ENCODE assay signal across 9 mouse cellular contexts in the genomic region with DNA sequence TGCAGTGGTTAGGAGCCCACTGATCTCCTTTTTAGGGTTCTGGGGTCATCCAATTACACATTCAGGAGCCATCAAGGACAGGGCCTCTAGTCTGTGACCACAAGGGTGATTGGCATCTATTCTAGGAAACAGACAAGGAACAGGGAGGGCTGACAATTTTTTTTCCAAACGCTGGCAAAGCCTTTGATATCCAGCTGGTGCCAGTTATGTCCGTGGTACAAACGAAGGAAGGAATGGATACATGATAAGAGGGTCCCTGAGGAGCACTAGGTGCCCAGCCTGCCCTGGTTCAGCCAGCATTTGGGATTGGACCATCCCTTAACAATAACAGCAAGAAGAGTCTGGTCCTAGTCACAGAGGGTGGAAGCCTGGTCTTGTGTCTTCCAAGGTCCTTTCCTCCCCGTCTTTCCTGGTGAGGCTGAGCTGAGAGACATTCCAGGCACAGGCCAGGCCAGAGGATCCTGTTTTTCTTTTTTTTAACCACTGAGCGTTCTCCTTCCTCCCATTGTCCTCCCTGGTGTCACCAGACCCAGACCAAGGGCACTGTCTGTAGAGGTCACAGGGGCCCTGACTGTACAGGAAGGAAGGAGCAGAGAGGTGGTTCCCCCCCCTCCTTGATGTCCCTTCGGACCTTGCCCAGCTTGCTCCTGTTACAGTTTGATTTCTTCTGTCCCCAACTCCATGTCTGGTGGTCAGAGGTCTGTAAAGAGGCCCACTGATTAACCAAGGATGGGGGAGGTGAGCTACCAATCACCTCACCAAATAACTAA.
DNase-seq lines count a peak whose midpoint lies in the region; ATAC-seq and TF ChIP-seq lines count a peak whose summit lies in the region.
"Had no signal": no experiment of that assay in that cellular context is flagged by ENCODE, and none has a peak within 500 bp of the region (broad histone marks: within the 10 kb centered on the region; RNA-seq: fewer than 3 reads in every experiment).

No protein-coding gene starts in this region.

- TF ChIP-seq CTCF in kidney, postnatal 0 days (IDR thresholded peaks at IDR 0.05; ENCODE audit: low read depth) = no peak
- no peak for TF ChIP-seq CTCF in lung, postnatal 0 days (IDR thresholded peaks at IDR 0.05)

- TF ChIP-seq EP300 in lung, postnatal 0 days (IDR thresholded peaks at IDR 0.05) = 0 out of 2 replicates have a peak, but pooled peaks have one; percentile 25

- no peaks in the 10 kb centered on the region for H3K36me3 ChIP-seq in heart, embryonic 12.5 days
- H3K36me3 ChIP-seq in kidney, postnatal 0 days (ENCODE audit: insufficient read depth, low read length) = no peaks in the 10 kb centered on the region
- no peaks in the 10 kb centered on the region for H3K36me3 ChIP-seq in lung, postnatal 0 days (ENCODE audit: insufficient read depth, low read length)
- H3K36me3 ChIP-seq: stomach, embryonic 15.5 days had no signal

- DNase-seq in cerebellum, adult 9-11 months = peak; percentile 26
- no peak for DNase-seq in cerebellum, adult 8-10 months
- peak; percentile 68 for DNase-seq in kidney, postnatal 0 days (ENCODE audit: low spot score)
- DNase-seq in lung, postnatal 0 days (ENCODE audit: low spot score) = peak; percentile 55
- DNase-seq in cerebellum, postnatal 4 days (ENCODE audit: low spot score in 2 of 2) = no peak
- no peak for DNase-seq in thymus, postnatal 25 days
- DNase-seq in left cerebral cortex, adult 11 months (ENCODE audit: low spot score) = no peak

- H3K9me3 ChIP-seq in heart, embryonic 12.5 days (replicated peaks) = no peaks in the 10 kb centered on the region
- no peaks in the 10 kb centered on the region for H3K9me3 ChIP-seq in kidney, postnatal 0 days (replicated peaks; ENCODE audit: low read length)
- H3K9me3 ChIP-seq in lung, postnatal 0 days (ENCODE audit: low read length) = no peaks in the 10 kb centered on the region
- H3K9me3 ChIP-seq: stomach, embryonic 15.5 days had no signal

- 26% methylated on average over 6 of the region's 6 CpGs for WGBS in heart, embryonic 12.5 days
- 21% methylated on average over 6 of the region's 6 CpGs for WGBS in kidney, postnatal 0 days
- WGBS in lung, postnatal 0 days = 45% methylated on average over 6 of the region's 6 CpGs

- no peaks in the 10 kb centered on the region for H3K27me3 ChIP-seq in heart, embryonic 12.5 days (replicated peaks)
- no peaks in the 10 kb centered on the region for H3K27me3 ChIP-seq in kidney, postnatal 0 days (ENCODE audit: insufficient read depth, low read length)
- H3K27me3 ChIP-seq in lung, postnatal 0 days (replicated peaks; ENCODE audit: insufficient read depth, low read length) = no peaks in the 10 kb centered on the region
- H3K27me3 ChIP-seq: stomach, embryonic 15.5 days had no signal

- no peak overlapping the region for H3K9ac ChIP-seq in heart, embryonic 12.5 days
- H3K9ac ChIP-seq in kidney, postnatal 0 days (ENCODE audit: low read depth, low read length) = peak overlapping the region; percentile 23; the same call in 1 of the 2 replicates
- H3K9ac ChIP-seq in lung, postnatal 0 days (replicated peaks; ENCODE audit: low read depth) = no peak overlapping the region
- H3K9ac ChIP-seq: stomach, embryonic 15.5 days had no signal

- H3K4me1 ChIP-seq in heart, embryonic 12.5 days (replicated peaks) = peaks cover 90% of the 10 kb centered on the region
- peaks cover 39% of the 10 kb centered on the region for H3K4me1 ChIP-seq in kidney, postnatal 0 days (replicated peaks; ENCODE audit: insufficient read depth, low read length)
- H3K4me1 ChIP-seq in lung, postnatal 0 days (ENCODE audit: insufficient read depth, low read depth, low read length) = peaks cover 4% of the 10 kb centered on the region; the same call in 1 of the 2 replicates

- H3K27ac ChIP-seq in heart, embryonic 12.5 days (ENCODE audit: poor library complexity, severe bottlenecking) = peak overlapping the region; percentile 68
- peak overlapping the region; percentile 94 for H3K27ac ChIP-seq in kidney, postnatal 0 days
- 0 out of 2 replicates have a peak overlapping the region, but pooled peaks have one; percentile 32 for H3K27ac ChIP-seq in lung, postnatal 0 days (ENCODE audit: low read length)

- H3K4me2 ChIP-seq in heart, embryonic 12.5 days = no peak overlapping the region
- H3K4me2 ChIP-seq in kidney, postnatal 0 days (ENCODE audit: low read length) = no peak overlapping the region
- no peak overlapping the region for H3K4me2 ChIP-seq in lung, postnatal 0 days (replicated peaks; ENCODE audit: low read depth, low read length)
- H3K4me2 ChIP-seq: stomach, embryonic 15.5 days had no signal

- no peak overlapping the region for H3K4me3 ChIP-seq in heart, embryonic 12.5 days
- no peak overlapping the region for H3K4me3 ChIP-seq in kidney, postnatal 0 days (replicated peaks; ENCODE audit: low read depth, low read length)
- no peak overlapping the region for H3K4me3 ChIP-seq in lung, postnatal 0 days (ENCODE audit: low read depth, low read length)
- H3K4me3 ChIP-seq: stomach, embryonic 15.5 days had no signal

- ATAC-seq in heart, embryonic 12.5 days (ENCODE audit: insufficient number of reproducible peaks, low FRiP score) = peak; percentile 82
- peak; percentile 93 for ATAC-seq in kidney, postnatal 0 days (replicated peaks; ENCODE audit: low FRiP score, low read depth)
- peak; percentile 81 for ATAC-seq in lung, postnatal 0 days

Comparison
In these comparisons a context has a peak if more than half of its experiments do, and no peak if none do; other contexts are left out.
1. DNase-seq: peak in cerebellum, adult 9-11 months (single experiment), kidney, postnatal 0 days (single experiment) and lung, postnatal 0 days (single experiment); none in cerebellum, adult 8-10 months (single experiment), cerebellum, postnatal 4 days (0 of 2), thymus, postnatal 25 days (single experiment) and left cerebral cortex, adult 11 months (single experiment).
2. H3K27ac ChIP-seq: peak in every context shown above with its lines; median percentile 94 in kidney, postnatal 0 days; 68 in heart, embryonic 12.5 days; 32 in lung, postnatal 0 days.
3. Peak in every context shown above with its lines, with median percentiles within 50 percentile points of each other: ATAC-seq.